Mouse (Mus musculus): ENCODE measurements around the gene Kcng3. TPM values are rescaled to one million over a fixed set of nuclear protein-coding genes. Genes with fewer than 3 reads are reported as not detected.

Gene Kcng3
- polyA plus RNA-seq, 1 experiment: 0.15 TPM

DNA sequence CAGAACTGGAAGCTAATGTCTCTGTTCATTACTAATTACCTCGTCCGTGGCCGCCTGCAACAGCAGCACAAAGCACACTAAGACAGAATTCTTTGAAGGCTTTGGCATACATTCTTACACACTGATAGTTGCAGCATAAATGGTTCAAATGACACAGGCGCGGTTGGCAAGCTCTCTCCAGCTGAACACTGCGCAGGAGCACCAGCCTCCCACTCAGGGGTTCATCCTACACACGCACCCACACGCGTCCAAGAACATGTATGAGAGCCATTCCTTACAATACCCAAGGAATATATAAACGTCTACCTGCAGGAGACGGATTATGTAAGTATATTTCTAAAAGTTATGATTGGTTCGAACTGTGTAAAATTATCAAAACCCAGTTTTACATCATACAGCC is 30.7 kb downstream of the Kcng3 start:
- Histone ChIP-seq H3K4me1 (ENCODE audit: control insufficient read depth, insufficient read depth, low read length) (no peaks in the 10 kb centered on the region), H3K27me3 (ENCODE audit: control insufficient read depth, insufficient read depth, low read length) (no peaks in the 10 kb centered on the region), H3K27ac (ENCODE audit: insufficient read depth, low read length) (no peak overlapping the region), H3K4me3 (replicated peaks; ENCODE audit: insufficient read depth, low read depth, low read length) (no peak overlapping the region)
- DNase-seq: no peak
- 85% methylated on average over 12 of the region's 12 CpGs for WGBS
- no peak for TF ChIP-seq POLR2A (IDR thresholded peaks at IDR 0.05; ENCODE audit: borderline replicate concordance, insufficient read depth, low read length)
- no peak for TF ChIP-seq CTCF (IDR thresholded peaks at IDR 0.05; ENCODE audit: borderline replicate concordance, insufficient read depth, low read depth, low read length)

DNA sequence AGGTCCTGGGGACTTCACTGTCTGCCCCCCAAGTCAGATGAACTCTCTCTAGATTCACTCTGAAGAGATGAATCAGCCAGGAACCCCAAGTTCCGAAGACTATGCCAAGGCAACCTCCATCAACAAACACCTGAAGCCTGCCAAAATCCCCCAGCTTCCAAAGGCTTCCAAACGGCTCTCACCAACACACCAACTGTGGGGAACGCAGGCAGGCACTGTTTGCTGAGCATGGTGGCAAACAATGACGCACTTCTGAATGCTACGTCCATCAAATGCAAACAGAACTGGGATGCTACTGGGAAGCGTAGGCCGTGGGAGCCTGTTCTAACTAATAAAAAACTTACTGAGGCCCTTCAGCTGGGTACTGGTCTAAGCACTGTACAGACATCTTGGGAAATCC is 35.7 kb downstream of the Kcng3 start:
- H3K27me3 ChIP-seq (ENCODE audit: control insufficient read depth, insufficient read depth, low read length): no peaks in the 10 kb centered on the region
- 58% methylated on average over 7 of the region's 7 CpGs for WGBS
- DNase-seq: no peak
- TF ChIP-seq CTCF (IDR thresholded peaks at IDR 0.05; ENCODE audit: borderline replicate concordance, insufficient read depth, low read depth, low read length) (no peak), POLR2A (IDR thresholded peaks at IDR 0.05; ENCODE audit: borderline replicate concordance, insufficient read depth, low read length) (no peak)
- H3K27ac ChIP-seq (ENCODE audit: insufficient read depth, low read length): no peak overlapping the region
- H3K4me3 ChIP-seq (replicated peaks; ENCODE audit: insufficient read depth, low read depth, low read length): no peak overlapping the region
- no peaks in the 10 kb centered on the region for H3K4me1 ChIP-seq (ENCODE audit: control insufficient read depth, insufficient read depth, low read length)

DNA sequence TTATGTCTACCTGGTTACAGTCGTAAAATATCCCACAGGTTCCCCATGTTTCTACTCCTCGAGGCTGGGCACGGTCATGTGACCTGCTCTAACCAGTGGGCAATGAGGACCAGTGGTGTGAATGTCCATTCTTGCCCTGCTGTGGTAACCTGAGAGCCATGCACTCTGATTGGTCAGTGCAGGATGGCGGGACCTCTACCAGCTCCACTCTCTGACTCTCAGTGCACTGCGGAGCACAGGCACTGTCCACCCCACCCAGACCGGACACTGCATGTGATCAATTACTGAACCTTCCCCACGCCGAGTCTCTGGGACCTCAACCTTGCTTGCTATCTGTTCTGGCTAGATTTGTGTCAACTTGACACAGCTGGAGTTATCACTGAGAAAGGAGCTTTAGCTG is 37.2 kb downstream of the Kcng3 start:
- H3K4me3 ChIP-seq (replicated peaks; ENCODE audit: insufficient read depth, low read depth, low read length): no peak overlapping the region
- H3K27me3 ChIP-seq (ENCODE audit: control insufficient read depth, insufficient read depth, low read length): no peaks in the 10 kb centered on the region
- no peaks in the 10 kb centered on the region for H3K4me1 ChIP-seq (ENCODE audit: control insufficient read depth, insufficient read depth, low read length)
- no peak for TF ChIP-seq CTCF (IDR thresholded peaks at IDR 0.05; ENCODE audit: borderline replicate concordance, insufficient read depth, low read depth, low read length)
- no peak for TF ChIP-seq POLR2A (IDR thresholded peaks at IDR 0.05; ENCODE audit: borderline replicate concordance, insufficient read depth, low read length)
- no peak overlapping the region for H3K27ac ChIP-seq (ENCODE audit: insufficient read depth, low read length)
- no peak for DNase-seq
- WGBS: 90% methylated on average over 8 of the region's 8 CpGs

DNA sequence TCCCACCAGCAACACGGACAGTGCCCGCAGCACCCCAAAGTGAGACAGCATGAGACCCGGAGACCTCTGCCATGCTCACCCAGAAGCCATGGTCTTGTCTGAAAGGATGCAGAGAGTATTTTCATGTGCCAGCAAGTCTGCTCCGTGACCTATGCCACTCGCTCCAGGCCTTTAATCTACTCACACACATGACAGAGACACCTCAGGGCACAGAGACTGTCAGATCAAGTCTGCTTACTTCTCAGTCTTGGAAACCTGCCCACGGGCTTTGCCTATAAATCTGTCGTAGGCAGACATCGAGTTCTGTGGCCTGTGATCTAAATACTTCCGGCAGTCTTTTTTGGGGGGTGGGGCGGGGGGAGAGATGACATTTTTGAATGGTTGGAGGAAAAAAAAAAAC is 38.3 kb downstream of the Kcng3 start:
- 35% methylated on average over 10 of the region's 10 CpGs for WGBS
- DNase-seq: no peak
- TF ChIP-seq POLR2A (IDR thresholded peaks at IDR 0.05; ENCODE audit: borderline replicate concordance, insufficient read depth, low read length) (no peak), CTCF (IDR thresholded peaks at IDR 0.05; ENCODE audit: borderline replicate concordance, insufficient read depth, low read depth, low read length) (no peak)

DNA sequence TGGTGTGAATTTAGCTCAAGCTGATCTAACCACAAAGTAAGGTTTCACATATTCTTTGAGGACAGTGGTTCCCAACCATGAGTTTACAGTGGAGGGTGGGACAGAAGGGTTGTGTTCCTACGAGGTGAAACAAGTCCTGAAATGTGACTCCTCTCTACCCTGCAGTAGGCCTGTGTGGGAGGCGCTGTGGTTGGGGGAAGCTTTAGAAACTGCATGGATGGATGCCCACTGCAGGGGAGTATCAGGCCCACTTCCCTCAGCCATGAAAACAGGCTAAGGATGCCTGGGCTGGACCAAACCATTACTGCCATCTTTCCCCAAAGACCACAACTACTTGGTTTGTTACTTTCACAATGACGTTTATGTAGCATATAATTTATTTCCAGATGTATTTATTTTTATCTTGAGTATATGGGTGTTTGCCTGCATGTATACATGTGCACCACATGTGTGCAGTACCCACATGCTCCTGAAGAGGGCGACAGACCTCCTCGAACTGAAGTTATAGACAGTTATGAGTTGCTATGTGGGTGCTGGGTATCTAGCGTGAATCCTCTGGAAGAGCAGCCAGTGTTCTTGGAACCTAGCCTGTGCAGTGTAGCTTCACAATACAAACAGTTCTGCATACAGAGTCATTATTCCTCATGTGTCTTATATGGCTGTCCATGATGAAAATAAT is 42.9 kb downstream of the Kcng3 start:
- Histone ChIP-seq H3K4me3 (replicated peaks; ENCODE audit: insufficient read depth, low read depth, low read length) (no peak overlapping the region), H3K27me3 (ENCODE audit: control insufficient read depth, insufficient read depth, low read length) (no peaks in the 10 kb centered on the region), H3K27ac (ENCODE audit: insufficient read depth, low read length) (no peak overlapping the region), H3K4me1 (ENCODE audit: control insufficient read depth, insufficient read depth, low read length) (no peaks in the 10 kb centered on the region)
- DNase-seq: no peak
- TF ChIP-seq CTCF (IDR thresholded peaks at IDR 0.05; ENCODE audit: borderline replicate concordance, insufficient read depth, low read depth, low read length): no peak
- no peak for TF ChIP-seq POLR2A (IDR thresholded peaks at IDR 0.05; ENCODE audit: borderline replicate concordance, insufficient read depth, low read length)
- 85% methylated on average over 6 of the region's 6 CpGs for WGBS

More for the DNA sequence above, 38.3 kb downstream of the Kcng3 start:
- Histone ChIP-seq H3K27me3 (ENCODE audit: control insufficient read depth, insufficient read depth, low read length) (no peaks in the 10 kb centered on the region), H3K4me3 (replicated peaks; ENCODE audit: insufficient read depth, low read depth, low read length) (no peak overlapping the region), H3K27ac (ENCODE audit: insufficient read depth, low read length) (no peak overlapping the region), H3K4me1 (ENCODE audit: control insufficient read depth, insufficient read depth, low read length) (no peaks in the 10 kb centered on the region)

DNA sequence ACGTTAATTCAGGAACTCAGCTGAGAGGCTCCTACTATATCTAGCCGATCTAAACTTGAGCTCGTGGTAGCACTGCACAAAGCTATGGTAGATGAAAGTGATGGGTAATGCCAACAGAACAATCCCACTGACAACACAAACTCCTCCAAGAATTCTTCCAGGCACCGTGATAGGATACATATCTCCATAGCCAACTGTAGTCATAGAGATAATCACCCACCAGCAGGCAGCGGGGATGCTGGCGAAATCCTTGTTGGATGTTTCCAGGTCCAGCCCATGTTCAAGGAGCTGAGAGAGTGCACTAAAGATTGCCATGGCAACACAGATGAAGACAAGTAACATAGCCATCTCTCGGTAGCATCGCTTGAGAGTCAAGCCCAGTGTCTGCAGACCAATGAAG is 44.0 kb downstream of the Kcng3 start:
- WGBS: 50% methylated on average over 8 of the region's 8 CpGs
- H3K4me1 ChIP-seq (ENCODE audit: control insufficient read depth, insufficient read depth, low read length): no peaks in the 10 kb centered on the region
- no peak overlapping the region for H3K4me3 ChIP-seq (replicated peaks; ENCODE audit: insufficient read depth, low read depth, low read length)
- no peak for TF ChIP-seq CTCF (IDR thresholded peaks at IDR 0.05; ENCODE audit: borderline replicate concordance, insufficient read depth, low read depth, low read length)
- no peak for DNase-seq
- no peaks in the 10 kb centered on the region for H3K27me3 ChIP-seq (ENCODE audit: control insufficient read depth, insufficient read depth, low read length)
- H3K27ac ChIP-seq (ENCODE audit: insufficient read depth, low read length): no peak overlapping the region

DNA sequence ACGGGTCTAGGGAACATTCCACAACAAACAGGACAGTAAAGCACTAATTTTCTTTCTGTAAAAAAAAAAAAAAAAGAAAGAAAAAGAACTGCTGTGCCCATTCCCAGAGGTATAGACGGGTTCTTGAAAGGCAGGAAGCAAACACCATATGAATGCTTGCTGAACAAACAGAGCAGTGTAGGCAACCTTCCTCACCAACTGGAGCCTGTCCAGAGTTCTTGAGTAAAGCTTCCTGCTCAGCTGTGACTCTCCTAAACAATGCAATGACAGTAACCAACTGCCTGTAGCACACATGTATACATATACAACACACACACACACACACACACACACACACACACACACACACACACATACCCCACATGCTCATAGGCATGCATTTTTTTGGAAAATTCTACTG is 49.1 kb downstream of the Kcng3 start:
- DNase-seq: no peak
- Histone ChIP-seq H3K27me3 (ENCODE audit: control insufficient read depth, insufficient read depth, low read length) (no peaks in the 10 kb centered on the region), H3K4me1 (ENCODE audit: control insufficient read depth, insufficient read depth, low read length) (no peaks in the 10 kb centered on the region), H3K4me3 (replicated peaks; ENCODE audit: insufficient read depth, low read depth, low read length) (no peak overlapping the region), H3K27ac (ENCODE audit: insufficient read depth, low read length) (no peak overlapping the region)
- 62% methylated on average over 2 of the region's 2 CpGs for WGBS
- no peak for TF ChIP-seq POLR2A (IDR thresholded peaks at IDR 0.05; ENCODE audit: borderline replicate concordance, insufficient read depth, low read length)
- TF ChIP-seq CTCF (IDR thresholded peaks at IDR 0.05; ENCODE audit: borderline replicate concordance, insufficient read depth, low read depth, low read length): no peak

DNA sequence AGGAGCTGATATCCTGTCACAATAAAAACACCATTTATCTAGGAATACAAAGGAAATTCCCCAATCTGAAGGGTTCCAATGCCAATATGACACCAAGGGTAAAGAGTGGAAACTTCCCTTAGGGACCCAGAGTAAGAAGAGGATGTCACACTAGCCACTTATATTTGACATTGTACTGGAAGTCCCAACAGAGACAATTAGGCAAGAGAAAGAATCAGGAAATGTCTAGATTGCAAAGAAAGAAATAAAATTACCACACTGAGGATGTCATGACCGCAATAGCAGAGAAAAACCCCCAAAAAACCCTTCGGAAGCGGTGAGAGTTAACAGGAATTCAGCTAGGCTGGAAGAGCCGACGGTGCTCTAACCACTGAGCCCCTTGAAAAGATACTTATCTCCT is 51.0 kb downstream of the Kcng3 start:
- Histone ChIP-seq H3K4me3 (replicated peaks; ENCODE audit: insufficient read depth, low read depth, low read length) (no peak overlapping the region), H3K4me1 (ENCODE audit: control insufficient read depth, insufficient read depth, low read length) (no peaks in the 10 kb centered on the region), H3K27me3 (ENCODE audit: control insufficient read depth, insufficient read depth, low read length) (no peaks in the 10 kb centered on the region), H3K27ac (ENCODE audit: insufficient read depth, low read length) (no peak overlapping the region)
- no peak for TF ChIP-seq CTCF (IDR thresholded peaks at IDR 0.05; ENCODE audit: borderline replicate concordance, insufficient read depth, low read depth, low read length)
- no peak for TF ChIP-seq POLR2A (IDR thresholded peaks at IDR 0.05; ENCODE audit: borderline replicate concordance, insufficient read depth, low read length)
- 95% methylated on average over 5 of the region's 5 CpGs for WGBS
- no peak for DNase-seq
